Mouse (Mus musculus): ENCODE data around the gene Cyp8b1. TPM values are rescaled to one million over a fixed set of nuclear protein-coding genes. Genes with fewer than 3 reads are reported as not detected.
A peak's percentile ranks its signal among the peaks of the same experiment; 100 is the strongest.

Cyp8b1 gene
- polyA plus RNA-seq, 1 experiment from 2014 or later: not detected

DNA sequence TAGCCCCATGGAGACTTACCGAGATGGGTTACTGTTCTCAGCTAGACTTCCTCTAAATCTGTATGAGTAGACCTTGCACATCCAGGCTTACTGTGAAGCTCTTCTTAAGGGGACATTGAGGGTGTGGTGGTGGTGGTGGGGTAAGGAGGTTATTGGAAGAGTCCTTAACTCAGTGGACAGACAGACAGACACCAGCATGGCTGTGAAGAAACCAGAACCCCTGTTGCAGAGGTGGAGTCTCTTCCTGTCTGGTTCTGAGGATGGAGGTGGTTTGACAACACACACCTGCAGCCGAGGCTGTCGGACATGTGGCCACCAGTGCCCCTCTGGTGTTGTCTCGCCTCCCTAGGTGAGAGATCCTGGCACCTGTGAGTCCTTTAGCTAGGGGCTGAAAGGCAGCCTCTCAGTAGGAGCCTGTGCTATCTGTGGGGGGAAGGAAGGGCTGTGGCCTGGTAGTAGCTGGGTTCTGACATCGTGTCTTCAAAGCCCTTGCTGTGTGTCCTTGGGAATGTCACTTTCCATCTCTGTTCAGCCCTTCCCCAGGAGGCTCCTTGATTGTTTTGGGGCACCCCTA is 15.7 kb downstream of the Cyp8b1 start:
- Histone ChIP-seq H3K4me1 (replicated peaks) (no peaks in the 10 kb centered on the region), H3K27me3 (no peaks in the 10 kb centered on the region), H3K36me3 (no peaks in the 10 kb centered on the region), H3K4me3 (no peak overlapping the region), H3K9ac (no peak overlapping the region), H3K9me3 (no peaks in the 10 kb centered on the region), H3K4me2 (no peak overlapping the region), H3K27ac (no peak overlapping the region)
- no peak for ATAC-seq (ENCODE audit: low FRiP score)
- WGBS: 86% methylated on average over 5 of the region's 5 CpGs

GRCm38 (mm10) chr9:121899306-121899705 is 16.8 kb downstream of the Cyp8b1 start:
- ATAC-seq (ENCODE audit: low FRiP score): no peak
- no peak overlapping the region for H3K4me2 ChIP-seq
- H3K4me1 ChIP-seq (replicated peaks): no peaks in the 10 kb centered on the region
- H3K27ac ChIP-seq: no peak overlapping the region
- WGBS: 69% methylated on average over 6 of the region's 6 CpGs
- H3K4me3 ChIP-seq: no peak overlapping the region
- no peaks in the 10 kb centered on the region for H3K36me3 ChIP-seq
- H3K9me3 ChIP-seq: no peaks in the 10 kb centered on the region
- no peak overlapping the region for H3K9ac ChIP-seq
- no peaks in the 10 kb centered on the region for H3K27me3 ChIP-seq

GRCm38 (mm10) chr9:121898245-121898644 is 17.9 kb downstream of the Cyp8b1 start, which contains the start of gene Ackr2:
Gene Ackr2 (plus strand): TSS chr9:121898355.
- WGBS: 85% methylated on average over 9 of the region's 9 CpGs
- Histone ChIP-seq H3K4me3 (no peak within 1 kb of the TSS), H3K4me2 (no peak within 1 kb of the TSS), H3K36me3 (no peaks in the 10 kb centered on the region), H3K27me3 (no peaks in the 10 kb centered on the region), H3K9me3 (no peaks in the 10 kb centered on the region), H3K27ac (no peak within 1 kb of the TSS), H3K9ac (no peak within 1 kb of the TSS), H3K4me1 (replicated peaks) (no peaks in the 10 kb centered on the region)
- ATAC-seq (ENCODE audit: low FRiP score): no peak

GRCm38 (mm10) chr9:121896820-121897219 is 19.3 kb downstream of the Cyp8b1 start:
- H3K36me3 ChIP-seq: no peaks in the 10 kb centered on the region
- H3K27me3 ChIP-seq: no peaks in the 10 kb centered on the region
- 91% methylated on average over 4 of the region's 4 CpGs for WGBS
- H3K9me3 ChIP-seq: no peaks in the 10 kb centered on the region
- no peak overlapping the region for H3K9ac ChIP-seq
- no peak overlapping the region for H3K4me2 ChIP-seq
- H3K4me3 ChIP-seq: no peak overlapping the region
- no peak for ATAC-seq (ENCODE audit: low FRiP score)
- H3K4me1 ChIP-seq (replicated peaks): no peaks in the 10 kb centered on the region
- no peak overlapping the region for H3K27ac ChIP-seq

DNA sequence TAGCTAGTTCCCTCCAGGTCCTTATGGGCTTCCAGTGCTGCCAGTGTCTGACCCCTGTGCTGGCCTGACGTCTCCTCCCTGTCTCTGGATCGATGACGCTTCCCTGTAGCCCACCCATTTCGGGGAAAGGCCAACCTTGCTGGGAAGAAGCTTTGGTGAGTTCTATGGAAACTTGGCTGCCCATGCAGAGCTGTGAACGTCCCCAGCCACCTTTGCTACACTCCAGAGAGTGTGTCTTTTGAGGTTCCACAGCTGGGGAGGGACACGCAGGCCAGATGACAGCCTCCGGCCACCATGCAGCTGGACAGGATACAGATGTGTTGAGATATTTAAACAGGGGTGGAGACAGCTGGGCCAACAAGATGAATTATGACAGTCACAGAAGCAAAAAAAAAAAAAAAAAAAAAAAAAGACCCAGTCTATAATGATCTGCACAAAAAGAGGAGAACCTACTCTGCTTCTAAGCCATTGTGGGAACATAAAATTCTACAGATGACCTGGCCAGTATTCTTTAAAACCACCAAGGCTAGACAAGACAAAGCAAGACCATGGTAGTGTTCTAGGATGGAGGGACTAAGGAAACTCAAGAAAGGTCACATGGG is 20.6 kb downstream of the Cyp8b1 start:
- Histone ChIP-seq H3K4me3 (no peak overlapping the region), H3K27ac (no peak overlapping the region), H3K4me2 (no peak overlapping the region), H3K9ac (no peak overlapping the region), H3K4me1 (replicated peaks) (peaks cover 5% of the 10 kb centered on the region), H3K36me3 (no peaks in the 10 kb centered on the region), H3K27me3 (no peaks in the 10 kb centered on the region), H3K9me3 (no peaks in the 10 kb centered on the region)
- WGBS: 75% methylated on average over 7 of the region's 7 CpGs
- ATAC-seq (ENCODE audit: low FRiP score): no peak

DNA sequence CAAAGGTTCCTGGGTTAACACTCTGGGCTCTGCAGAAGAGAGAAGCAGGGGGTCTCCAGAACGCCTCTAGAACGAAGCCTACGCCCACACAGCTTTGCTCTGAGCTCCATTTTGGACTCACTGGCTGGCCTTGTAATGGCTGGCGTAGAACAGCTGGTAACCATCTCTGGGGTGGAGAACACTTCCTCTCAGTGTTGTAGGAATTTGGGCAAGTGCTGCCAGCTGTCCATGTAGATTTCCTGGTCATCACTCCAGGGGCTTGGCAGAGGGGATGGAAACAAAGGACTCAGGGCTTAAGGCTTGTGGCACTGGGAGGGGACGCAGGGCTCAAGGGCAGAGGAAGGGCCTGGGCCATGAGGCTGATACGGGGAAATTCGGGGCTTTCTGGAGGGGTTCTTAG is 21.7 kb downstream of the Cyp8b1 start:
- no peak for ATAC-seq (ENCODE audit: low FRiP score)
- Histone ChIP-seq H3K4me3 (no peak overlapping the region), H3K9ac (no peak overlapping the region), H3K27me3 (no peaks in the 10 kb centered on the region), H3K9me3 (no peaks in the 10 kb centered on the region), H3K4me1 (replicated peaks) (peaks cover 10% of the 10 kb centered on the region), H3K27ac (no peak overlapping the region), H3K36me3 (no peaks in the 10 kb centered on the region), H3K4me2 (no peak overlapping the region)
- 83% methylated on average over 7 of the region's 7 CpGs for WGBS

DNA sequence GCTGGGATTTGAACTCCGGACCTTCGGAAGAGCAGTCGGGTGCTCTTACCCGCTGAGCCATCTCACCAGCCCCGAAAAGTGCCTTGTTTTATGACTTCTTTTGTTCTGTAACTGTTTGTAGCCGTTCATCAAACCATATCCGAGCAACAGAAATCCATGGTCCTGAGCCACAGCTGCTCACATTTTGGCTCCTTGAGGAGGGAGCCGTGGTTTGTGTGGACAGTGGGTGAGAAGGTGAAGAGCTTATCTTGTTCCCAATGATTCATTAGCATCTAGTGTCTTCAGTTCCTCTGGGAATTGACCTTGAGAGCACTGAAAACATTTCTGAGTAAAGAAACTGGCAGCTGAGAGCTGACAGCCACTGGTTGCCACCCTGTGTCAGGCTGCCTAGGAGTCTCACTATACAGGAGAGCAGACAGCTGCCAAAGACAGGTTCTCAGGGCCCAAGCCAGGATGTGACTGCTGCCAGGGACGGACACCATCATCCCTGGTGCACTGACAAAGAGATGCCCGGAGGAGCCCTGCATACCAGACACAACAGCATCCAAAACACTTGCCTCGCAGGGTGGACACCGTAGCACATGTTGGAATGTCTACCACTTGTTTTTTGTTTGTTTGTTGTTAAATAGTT is 23.9 kb downstream of the Cyp8b1 start:
- no peaks in the 10 kb centered on the region for H3K36me3 ChIP-seq
- no peak for ATAC-seq (ENCODE audit: low FRiP score)
- no peak overlapping the region for H3K27ac ChIP-seq
- H3K27me3 ChIP-seq: no peaks in the 10 kb centered on the region
- H3K4me3 ChIP-seq: no peak overlapping the region
- no peaks in the 10 kb centered on the region for H3K9me3 ChIP-seq
- WGBS: 90% methylated on average over 12 of the region's 12 CpGs
- H3K4me1 ChIP-seq (replicated peaks): peaks cover 10% of the 10 kb centered on the region
- no peak overlapping the region for H3K4me2 ChIP-seq
- no peak overlapping the region for H3K9ac ChIP-seq

DNA sequence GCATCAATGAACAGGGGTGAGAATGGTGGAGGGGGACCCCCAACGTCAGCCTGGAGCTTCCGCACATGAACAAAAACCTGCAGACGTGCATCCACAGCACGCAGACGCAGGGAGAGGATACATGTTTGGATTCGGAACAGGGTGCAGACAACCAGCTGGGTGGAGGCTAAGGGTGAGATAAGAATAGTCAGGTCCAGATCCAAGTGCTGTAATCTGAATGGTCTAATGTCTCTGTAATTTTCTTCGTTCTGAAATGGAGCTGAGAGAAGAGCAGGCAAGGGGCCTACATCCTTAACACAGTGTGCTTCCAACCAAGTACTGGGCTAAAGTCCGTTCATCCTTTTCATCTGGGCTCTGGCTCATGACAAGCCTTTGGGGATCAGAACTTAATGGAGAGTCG is 24.8 kb downstream of the Cyp8b1 start:
- no peaks in the 10 kb centered on the region for H3K27me3 ChIP-seq
- H3K4me2 ChIP-seq: no peak overlapping the region
- 92% methylated on average over 9 of the region's 9 CpGs for WGBS
- H3K4me1 ChIP-seq (replicated peaks): peaks cover 10% of the 10 kb centered on the region
- no peak overlapping the region for H3K9ac ChIP-seq
- H3K9me3 ChIP-seq: no peaks in the 10 kb centered on the region
- no peak overlapping the region for H3K4me3 ChIP-seq
- ATAC-seq (ENCODE audit: low FRiP score): no peak
- H3K27ac ChIP-seq: no peak overlapping the region
- no peaks in the 10 kb centered on the region for H3K36me3 ChIP-seq

- Histone ChIP-seq H3K4me3 (no peak overlapping the region), H3K27me3 (no peaks in the 10 kb centered on the region), H3K27ac (no peak overlapping the region), H3K9me3 (no peaks in the 10 kb centered on the region), H3K4me1 (replicated peaks) (peaks cover 10% of the 10 kb centered on the region), H3K9ac (no peak overlapping the region), H3K4me2 (peak overlapping the region; percentile 26), H3K36me3 (no peaks in the 10 kb centered on the region)
- 32% methylated on average over 18 of the region's 18 CpGs for WGBS
- no peak for ATAC-seq (ENCODE audit: low FRiP score)
These were observed 25.6 kb downstream of the Cyp8b1 start for GRCm38 (mm10) chr9:121890441-121890941.

GRCm38 (mm10) chr9:121889927-121890440 is 26.1 kb downstream of the Cyp8b1 start:
- no peaks in the 10 kb centered on the region for H3K9me3 ChIP-seq
- H3K4me1 ChIP-seq (replicated peaks): peaks cover 10% of the 10 kb centered on the region
- WGBS: 75% methylated on average over 4 of the region's 4 CpGs
- H3K4me3 ChIP-seq: no peak overlapping the region
- no peak overlapping the region for H3K27ac ChIP-seq
- H3K4me2 ChIP-seq: no peak overlapping the region
- H3K9ac ChIP-seq: no peak overlapping the region
- no peak for ATAC-seq (ENCODE audit: low FRiP score)
- no peaks in the 10 kb centered on the region for H3K27me3 ChIP-seq
- H3K36me3 ChIP-seq: no peaks in the 10 kb centered on the region

- Histone ChIP-seq H3K9me3 (no peaks in the 10 kb centered on the region), H3K4me2 (no peak overlapping the region), H3K4me3 (no peak overlapping the region), H3K9ac (no peak overlapping the region), H3K4me1 (replicated peaks) (0 out of 2 replicates have a peak, but pooled peaks cover 3% of the 10 kb centered on the region), H3K36me3 (no peaks in the 10 kb centered on the region), H3K27ac (no peak overlapping the region), H3K27me3 (no peaks in the 10 kb centered on the region)
- no peak for ATAC-seq (ENCODE audit: low FRiP score)
- WGBS: 84% methylated on average over 7 of the region's 7 CpGs
These were observed 34.1 kb downstream of the Cyp8b1 start for GRCm38 (mm10) chr9:121882015-121882457.

DNA sequence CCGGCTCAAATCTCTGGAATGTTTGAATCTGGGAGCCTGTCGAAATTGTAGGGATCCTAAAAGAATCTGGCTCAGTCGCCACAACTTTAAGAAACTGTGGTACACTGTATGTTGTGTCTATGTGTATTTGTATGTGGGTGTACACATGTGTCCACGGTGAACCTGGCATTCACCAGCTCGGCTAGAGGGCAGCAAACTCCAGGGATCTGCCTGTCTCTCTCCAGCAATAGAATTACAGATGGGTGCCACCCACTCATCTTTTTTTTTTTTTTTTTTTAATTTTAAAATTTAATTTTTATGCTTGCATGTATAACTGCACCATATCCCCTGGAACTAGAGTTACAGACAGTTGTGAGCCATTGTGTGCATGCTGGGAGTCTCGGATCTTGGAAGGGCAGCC is 34.8 kb downstream of the Cyp8b1 start:
- no peaks in the 10 kb centered on the region for H3K9me3 ChIP-seq
- H3K4me3 ChIP-seq: no peak overlapping the region
- no peak for ATAC-seq (ENCODE audit: low FRiP score)
- H3K9ac ChIP-seq: no peak overlapping the region
- H3K4me2 ChIP-seq: 0 out of 2 replicates have a peak overlapping the region, but pooled peaks have one; percentile 16
- WGBS: 80% methylated on average over 6 of the region's 6 CpGs
- H3K4me1 ChIP-seq (replicated peaks): 0 out of 2 replicates have a peak, but pooled peaks cover 3% of the 10 kb centered on the region
- no peaks in the 10 kb centered on the region for H3K27me3 ChIP-seq
- H3K36me3 ChIP-seq: no peaks in the 10 kb centered on the region
- no peak overlapping the region for H3K27ac ChIP-seq
